Mouse (Mus musculus): ENCODE measurements around the gene D630023F18Rik.

Gene D630023F18Rik

DNA sequence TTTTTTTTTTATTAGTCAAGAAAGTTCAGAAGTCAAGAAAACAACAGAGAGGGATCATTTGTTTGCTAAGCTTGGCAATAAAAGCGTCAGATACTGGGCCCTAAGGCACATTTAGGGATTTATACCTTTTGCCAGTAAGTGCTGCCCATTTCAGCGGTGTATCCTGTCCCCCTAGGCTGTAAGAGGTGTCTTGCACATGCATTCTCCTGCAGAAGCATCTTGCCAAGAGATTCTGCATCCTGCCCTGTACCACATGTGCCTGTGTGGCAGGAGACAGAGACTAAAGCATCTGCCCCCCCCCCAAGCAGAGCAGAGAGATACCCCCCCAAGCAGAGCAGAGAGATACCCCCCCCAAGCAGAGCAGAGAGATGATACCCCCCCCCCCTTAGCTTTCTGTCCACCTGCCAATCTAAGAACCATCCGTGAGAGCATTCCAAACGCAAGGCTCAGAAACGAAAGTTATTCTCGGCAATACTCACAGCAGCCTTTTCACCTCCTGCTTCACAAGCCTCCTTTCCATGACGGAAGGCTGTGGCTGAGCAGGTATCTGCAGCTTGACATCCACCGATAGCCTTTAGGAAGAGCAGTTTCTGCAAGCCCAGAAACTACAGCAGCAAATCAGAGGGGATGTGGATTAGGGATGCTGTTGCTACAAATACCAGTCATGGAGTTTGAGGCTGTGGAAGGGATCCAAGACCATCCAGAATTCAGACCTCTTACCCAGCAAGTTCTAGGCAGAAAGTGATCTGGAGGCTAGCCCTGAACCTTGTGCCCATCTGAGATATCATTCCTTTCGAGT is at the start of gene D630023F18Rik:
Gene D630023F18Rik, minus strand, starts transcription at position 641 of the 799 bp plus-strand sequence.
- DNase-seq (ENCODE audit: low spot score in 2 of 2): peak; percentile 9 to 17

DNA sequence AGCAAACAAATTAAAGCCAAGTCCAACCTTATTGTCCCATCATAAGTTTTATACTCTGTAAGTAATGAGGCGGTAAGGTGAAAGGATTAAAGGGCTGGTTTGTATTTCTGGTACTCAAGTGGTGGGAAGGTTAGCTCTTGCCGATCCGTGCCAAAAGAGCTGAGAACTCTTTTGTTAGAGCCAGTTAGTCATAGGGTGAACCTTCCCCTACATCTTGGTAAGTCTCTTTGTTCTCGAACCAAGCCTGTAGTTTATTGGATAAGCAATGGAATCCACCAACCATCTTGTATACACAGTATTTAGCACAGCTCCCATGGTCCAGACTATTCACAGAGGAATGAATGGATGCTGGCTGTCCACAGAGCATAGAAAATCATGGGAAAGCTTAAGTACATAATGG is 48.6 kb upstream of the D630023F18Rik start:
- DNase-seq (ENCODE audit: low spot score in 2 of 2): no peak

DNA sequence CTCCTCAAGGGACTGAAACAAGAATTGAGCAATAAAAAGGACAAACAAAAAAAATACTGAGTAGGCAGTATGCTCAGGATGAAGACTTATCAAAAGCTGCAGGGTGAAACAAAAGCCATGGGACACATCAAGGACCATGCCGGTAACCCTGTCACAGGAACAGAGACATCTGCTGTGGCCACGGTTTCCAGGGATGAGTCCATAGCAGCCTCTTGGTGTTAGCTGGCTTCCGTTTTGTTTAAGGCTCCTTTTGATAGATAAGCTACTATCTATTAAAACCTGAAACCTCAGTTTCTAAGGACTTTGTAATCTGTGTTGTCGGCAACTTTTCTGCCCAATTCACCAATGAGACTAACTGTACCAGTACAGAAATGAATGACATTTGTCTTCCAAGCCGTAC is 46.9 kb upstream of the D630023F18Rik start:
- no peak for DNase-seq (ENCODE audit: low spot score in 2 of 2)

DNA sequence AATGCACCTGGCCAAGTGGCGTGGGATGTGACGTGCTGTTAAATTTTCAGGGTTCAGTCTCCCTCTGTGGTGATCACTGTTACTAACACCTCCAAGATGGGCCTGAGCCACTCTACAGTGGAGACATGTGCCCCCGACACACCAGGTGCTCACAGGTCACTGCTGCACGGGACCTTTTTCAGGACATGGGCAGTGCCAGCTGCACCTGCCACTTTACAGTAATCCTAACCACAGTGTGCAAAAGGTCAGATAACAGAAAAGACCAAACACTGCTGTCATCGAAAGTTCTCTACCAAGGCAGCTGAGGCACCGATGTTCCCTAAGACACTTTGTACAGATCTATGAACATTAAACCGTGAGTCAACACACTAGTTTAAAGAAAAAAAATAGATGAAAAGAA is 46.5 kb upstream of the D630023F18Rik start:
- DNase-seq (ENCODE audit: low spot score in 2 of 2): no peak

- DNase-seq (ENCODE audit: low spot score in 2 of 2): no peak
Observed at GRCm38 (mm10) chr1:65167496-65167895, 44.5 kb upstream of the D630023F18Rik start.

GRCm38 (mm10) chr1:65162210-65162609 is 39.2 kb upstream of the D630023F18Rik start:
- no peak for DNase-seq (ENCODE audit: low spot score in 2 of 2)

GRCm38 (mm10) chr1:65156111-65156510 is 33.1 kb upstream of the D630023F18Rik start:
- DNase-seq (ENCODE audit: low spot score in 2 of 2): no peak

- DNase-seq (ENCODE audit: low spot score in 2 of 2): no peak
Observed at GRCm38 (mm10) chr1:65154814-65155213, 31.8 kb upstream of the D630023F18Rik start.

- no peak for DNase-seq (ENCODE audit: low spot score in 2 of 2)
Observed at GRCm38 (mm10) chr1:65147971-65148370, 25.0 kb upstream of the D630023F18Rik start.

DNA sequence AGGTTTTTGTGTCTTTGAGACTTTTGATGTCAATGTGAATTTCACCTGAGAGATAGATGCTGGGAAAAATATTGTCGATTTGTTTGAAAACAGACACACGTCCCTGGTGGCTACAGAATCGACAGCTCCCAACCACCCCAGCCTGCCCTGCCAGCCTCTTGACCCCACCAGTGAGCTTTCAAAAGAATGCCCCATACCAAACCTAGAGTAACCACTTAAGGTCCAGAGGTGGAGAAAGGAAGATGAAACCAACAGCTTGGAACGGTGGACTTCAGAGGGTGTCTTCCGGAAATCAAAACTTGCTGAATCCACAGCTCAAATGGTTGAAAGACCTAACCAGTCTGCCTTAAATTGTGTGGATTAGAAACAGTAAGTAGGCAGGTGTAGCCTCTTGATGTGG is 24.3 kb upstream of the D630023F18Rik start:
- DNase-seq (ENCODE audit: low spot score in 2 of 2): no peak

GRCm38 (mm10) chr1:65146601-65147000 is 23.6 kb upstream of the D630023F18Rik start:
- DNase-seq (ENCODE audit: low spot score in 2 of 2): no peak

DNA sequence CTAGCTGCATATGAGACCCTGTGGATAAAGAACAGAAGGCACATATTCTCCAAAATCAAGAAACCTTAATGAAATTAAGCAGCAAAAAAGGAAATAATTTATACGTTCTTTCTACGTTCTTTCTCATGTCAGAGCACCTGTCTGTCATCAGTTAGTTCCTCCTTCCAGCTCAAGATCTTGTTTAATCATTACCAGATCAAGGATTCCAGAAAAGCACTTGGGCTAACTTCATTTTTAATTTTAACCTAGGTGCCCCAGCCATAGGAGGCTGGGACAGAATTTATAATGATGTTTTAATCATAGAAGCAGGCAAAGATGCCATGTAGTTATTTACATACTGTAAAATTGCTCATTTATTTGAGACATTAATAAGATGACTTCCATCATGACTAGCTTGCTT is 21.8 kb upstream of the D630023F18Rik start:
- DNase-seq (ENCODE audit: low spot score in 2 of 2): no peak

GRCm38 (mm10) chr1:65137560-65137959 is 14.5 kb upstream of the D630023F18Rik start:
- no peak for DNase-seq (ENCODE audit: low spot score in 2 of 2)

DNA sequence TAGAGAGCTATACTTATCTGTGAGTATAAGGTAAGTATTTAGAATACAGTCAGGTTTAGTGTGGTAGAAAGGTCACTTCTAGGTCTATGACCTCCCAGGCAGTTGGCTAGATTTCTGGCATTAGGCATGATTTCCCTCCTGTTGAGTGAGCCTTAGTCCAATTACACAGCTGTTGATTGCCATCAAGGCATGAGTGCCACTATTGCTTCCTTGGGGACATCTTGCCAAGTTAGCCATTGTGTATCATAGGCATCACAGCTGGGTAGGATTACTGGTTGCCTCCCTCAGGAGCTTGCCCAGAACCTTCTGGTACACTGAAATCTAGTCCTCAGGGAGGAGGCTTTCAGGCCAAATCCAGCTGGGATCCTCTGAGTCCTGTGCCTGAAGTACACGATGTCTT is 9.8 kb upstream of the D630023F18Rik start:
- DNase-seq (ENCODE audit: low spot score in 2 of 2): no peak

- DNase-seq (ENCODE audit: low spot score in 2 of 2): no peak
Observed at GRCm38 (mm10) chr1:65131671-65132070, 8.7 kb upstream of the D630023F18Rik start.

- no peak for DNase-seq (ENCODE audit: low spot score in 2 of 2)
Observed at GRCm38 (mm10) chr1:65130226-65130625, 7.2 kb upstream of the D630023F18Rik start.

GRCm38 (mm10) chr1:65129634-65130180 is 6.7 kb upstream of the D630023F18Rik start:
- DNase-seq (ENCODE audit: low spot score in 2 of 2): no peak

GRCm38 (mm10) chr1:65119438-65119837 is 3.6 kb downstream of the D630023F18Rik start, which contains the start of gene Gm28845:
Gm28845 (minus strand) TSS chr1:65119558.
- no peak for DNase-seq (ENCODE audit: low spot score in 2 of 2)

GRCm38 (mm10) chr1:65118150-65118913 is 4.7 kb downstream of the D630023F18Rik start:
- DNase-seq (ENCODE audit: low spot score in 2 of 2): no peak

GRCm38 (mm10) chr1:65113536-65114172 is 9.4 kb downstream of the D630023F18Rik start:
- no peak for DNase-seq (ENCODE audit: low spot score in 2 of 2)

- no peak for DNase-seq (ENCODE audit: low spot score in 2 of 2)
Observed at GRCm38 (mm10) chr1:65112807-65113196, 10.2 kb downstream of the D630023F18Rik start.

Measured in frontal cortex, postnatal 25 days (tissue).